Mouse (Mus musculus): Measurements from ENCODE around the gene Wnt8b.

Gene Wnt8b

GRCm38 (mm10) chr19:44562652-44563206 lies 69.5 kb downstream of the Wnt8b start, which contains the start of gene Hif1an:
Gene Hif1an, plus strand, starts transcription at chr19:44562850.
- peak; percentile 84 for DNase-seq (ENCODE audit: low spot score)

Measured in ovary, postnatal 10 days (tissue).